Mouse (Mus musculus) liver, embryonic 12.5 days (tissue): ENCODE results near the gene Plekha1. TPM values are rescaled to one million over a fixed set of nuclear protein-coding genes. Genes with fewer than 3 reads are reported as not detected.

Experiments
- ATAC-seq: fragments of 200-750 bp; cut with Nextera tagmentation; 2 replicates; pipeline ENCODE4 v1.8.0; 2017; ENCODE audit warnings: moderate number of reproducible peaks, mild to moderate bottlenecking, moderate library complexity
- H3K27ac ChIP-seq: fragments of 300-500 bp; sonication (generic); 2 replicates; pipeline ENCODE4 v1.5.1; 2016; ENCODE audit warnings: mild to moderate bottlenecking
- H3K27me3 ChIP-seq: fragments of 300-500 bp; sonication (generic); replicated peaks from 2 replicates; pipeline ENCODE4 v1.6.1; 2016; ENCODE audit warnings: mild to moderate bottlenecking, moderate library complexity
- H3K36me3 ChIP-seq: fragments of 300-500 bp; sonication (generic); 2 replicates; pipeline ENCODE4 v1.6.1; 2016; ENCODE audit warnings: mild to moderate bottlenecking, moderate library complexity
- H3K4me1 ChIP-seq: fragments of 300-500 bp; sonication (generic); 2 replicates; pipeline ENCODE4 v1.6.1; 2016
- H3K4me2 ChIP-seq: fragments of 300-500 bp; sonication (generic); 2 replicates; pipeline ENCODE4 v1.6.1; 2016; ENCODE audit warnings: mild to moderate bottlenecking, moderate library complexity
- H3K4me3 ChIP-seq: fragments of 300-500 bp; sonication (generic); 2 replicates; pipeline ENCODE4 v1.5.1; 2016; ENCODE audit warnings: mild to moderate bottlenecking, moderate library complexity
- H3K9ac ChIP-seq: fragments of 300-500 bp; sonication (generic); 2 replicates; pipeline ENCODE4 v1.6.1; 2016; ENCODE audit warnings: mild to moderate bottlenecking, moderate library complexity
- H3K9me3 ChIP-seq: fragments of 300-500 bp; sonication (generic); replicated peaks from 2 replicates; pipeline ENCODE4 v1.6.1; 2016; ENCODE audit warnings: mild to moderate bottlenecking, moderate library complexity
- WGBS: fragments of 180-500 bp; shearing (Covaris S2); methylation state at CpG from one replicate; pipeline ENCODE4 v1.1.7; 2016; ENCODE audit not compliant: insufficient replicate concordance; 5-methylcytosine and 5-hydroxymethylcytosine counted together
- polyA plus RNA-seq: library from polyadenylated mRNA; unstranded; fragments of >200 nt; fragmentation: Nextera tagmentation; extraction: Ambion mirVana; gene quantifications from 2 replicates; pipeline ENCODE4 v1.2.1, GENCODE M21; 2016

Plekha1 gene
- polyA plus RNA-seq, 1 experiment from 2014 or later: 11.0 TPM

- no peak for ATAC-seq
- H3K27ac ChIP-seq: no peak overlapping the region
- no peak overlapping the region for H3K4me2 ChIP-seq
- no peaks in the 10 kb centered on the region for H3K36me3 ChIP-seq
- WGBS: 65% methylated on average over 4 of the region's 4 CpGs
- no peak overlapping the region for H3K4me3 ChIP-seq
- peaks cover 70% of the 10 kb centered on the region for H3K27me3 ChIP-seq
- no peak overlapping the region for H3K9ac ChIP-seq
- peaks cover 9% of the 10 kb centered on the region; the same call in 1 of the 2 replicates for H3K4me1 ChIP-seq
- H3K9me3 ChIP-seq: no peaks in the 10 kb centered on the region
Observed at GRCm38 (mm10) chr7:130934654-130935053, 69.1 kb downstream of the Plekha1 start.

- WGBS: 13% methylated on average over 16 of the region's 16 CpGs
- Histone ChIP-seq H3K9me3 (no peaks in the 10 kb centered on the region), H3K27ac (no peak overlapping the region), H3K4me1 (peaks cover 9% of the 10 kb centered on the region; the same call in 1 of the 2 replicates), H3K36me3 (no peaks in the 10 kb centered on the region), H3K27me3 (peaks cover 73% of the 10 kb centered on the region), H3K9ac (no peak overlapping the region), H3K4me2 (peak overlapping the region; percentile 64), H3K4me3 (peak overlapping the region; percentile 39)
- no peak for ATAC-seq
Observed at GRCm38 (mm10) chr7:130935421-130935792, 69.9 kb downstream of the Plekha1 start.

GRCm38 (mm10) chr7:130935793-130936471 lies 70.4 kb downstream of the Plekha1 start, which contains the start of gene Htra1:
Gene Htra1 (plus strand): TSS chr7:130936111.
- H3K9me3 ChIP-seq: no peaks in the 10 kb centered on the region
- H3K9ac ChIP-seq: no peak within 1 kb of the TSS
- WGBS: 1% methylated on average over 70 of the region's 70 CpGs
- H3K4me3 ChIP-seq: peak within 1 kb of the TSS; percentile 39
- H3K4me1 ChIP-seq: peaks cover 9% of the 10 kb centered on the region; the same call in 1 of the 2 replicates
- peaks cover 73% of the 10 kb centered on the region for H3K27me3 ChIP-seq
- peak within 1 kb of the TSS; percentile 64 for H3K4me2 ChIP-seq
- H3K27ac ChIP-seq: no peak within 1 kb of the TSS
- no peak for ATAC-seq
- no peaks in the 10 kb centered on the region for H3K36me3 ChIP-seq

GRCm38 (mm10) chr7:130936472-130936951 lies 71.0 kb downstream of the Plekha1 start:
- H3K27ac ChIP-seq: no peak overlapping the region
- peak overlapping the region; percentile 64 for H3K4me2 ChIP-seq
- H3K4me3 ChIP-seq: peak overlapping the region; percentile 39
- H3K36me3 ChIP-seq: no peaks in the 10 kb centered on the region
- H3K9ac ChIP-seq: no peak overlapping the region
- under 1% methylated on average over 45 of the region's 49 CpGs for WGBS
- no peaks in the 10 kb centered on the region for H3K9me3 ChIP-seq
- H3K27me3 ChIP-seq: peaks cover 73% of the 10 kb centered on the region
- no peak for ATAC-seq
- H3K4me1 ChIP-seq: peaks cover 9% of the 10 kb centered on the region; the same call in 1 of the 2 replicates

- no peaks in the 10 kb centered on the region for H3K9me3 ChIP-seq
- H3K4me1 ChIP-seq: peaks cover 9% of the 10 kb centered on the region; the same call in 1 of the 2 replicates
- H3K36me3 ChIP-seq: no peaks in the 10 kb centered on the region
- H3K9ac ChIP-seq: no peak overlapping the region
- H3K4me2 ChIP-seq: 0 out of 2 replicates have a peak overlapping the region, but pooled peaks have one; percentile 64
- 15% methylated on average over 12 of the region's 12 CpGs for WGBS
- no peak for ATAC-seq
- H3K27me3 ChIP-seq: peaks cover 75% of the 10 kb centered on the region
- H3K27ac ChIP-seq: no peak overlapping the region
- no peak overlapping the region for H3K4me3 ChIP-seq
Observed at GRCm38 (mm10) chr7:130937266-130937841, 71.8 kb downstream of the Plekha1 start.

- Histone ChIP-seq H3K4me3 (no peak overlapping the region), H3K36me3 (no peaks in the 10 kb centered on the region), H3K9ac (no peak overlapping the region), H3K4me1 (peaks cover 9% of the 10 kb centered on the region; the same call in 1 of the 2 replicates), H3K4me2 (no peak overlapping the region), H3K27me3 (peaks cover 74% of the 10 kb centered on the region), H3K9me3 (no peaks in the 10 kb centered on the region), H3K27ac (no peak overlapping the region)
- WGBS: 49% methylated on average over 4 of the region's 4 CpGs
- ATAC-seq: no peak
Observed at GRCm38 (mm10) chr7:130938005-130938404, 72.4 kb downstream of the Plekha1 start.

- no peaks in the 10 kb centered on the region for H3K36me3 ChIP-seq
- 73% methylated on average over 8 of the region's 8 CpGs for WGBS
- no peak overlapping the region for H3K27ac ChIP-seq
- H3K27me3 ChIP-seq: peaks cover 65% of the 10 kb centered on the region
- no peaks in the 10 kb centered on the region for H3K9me3 ChIP-seq
- ATAC-seq: no peak
- H3K4me2 ChIP-seq: no peak overlapping the region
- no peak overlapping the region for H3K9ac ChIP-seq
- H3K4me1 ChIP-seq: peaks cover 9% of the 10 kb centered on the region; the same call in 1 of the 2 replicates
- H3K4me3 ChIP-seq: no peak overlapping the region
Observed at GRCm38 (mm10) chr7:130938896-130939295, 73.3 kb downstream of the Plekha1 start.

- Histone ChIP-seq H3K9me3 (no peaks in the 10 kb centered on the region), H3K27me3 (peaks cover 47% of the 10 kb centered on the region), H3K4me2 (no peak overlapping the region), H3K36me3 (no peaks in the 10 kb centered on the region), H3K9ac (no peak overlapping the region), H3K4me3 (no peak overlapping the region), H3K4me1 (peaks cover 7% of the 10 kb centered on the region; the same call in 1 of the 2 replicates), H3K27ac (no peak overlapping the region)
- no peak for ATAC-seq
- WGBS: 69% methylated on average over 8 of the region's 8 CpGs
Observed at GRCm38 (mm10) chr7:130940733-130941132, 75.2 kb downstream of the Plekha1 start.

- no peaks in the 10 kb centered on the region for H3K4me1 ChIP-seq
- WGBS: 60% methylated on average over 9 of the region's 9 CpGs
- no peaks in the 10 kb centered on the region for H3K9me3 ChIP-seq
- H3K9ac ChIP-seq: no peak overlapping the region
- no peaks in the 10 kb centered on the region for H3K36me3 ChIP-seq
- H3K4me2 ChIP-seq: no peak overlapping the region
- peaks cover 20% of the 10 kb centered on the region for H3K27me3 ChIP-seq
- H3K4me3 ChIP-seq: no peak overlapping the region
- no peak for ATAC-seq
- H3K27ac ChIP-seq: no peak overlapping the region
Observed at GRCm38 (mm10) chr7:130943280-130943895, 77.8 kb downstream of the Plekha1 start.

- H3K9ac ChIP-seq: no peak overlapping the region
- 74% methylated on average over 11 of the region's 11 CpGs for WGBS
Observed at GRCm38 (mm10) chr7:130944766-130945475, 79.4 kb downstream of the Plekha1 start.

GRCm38 (mm10) chr7:130945730-130946129 lies 80.2 kb downstream of the Plekha1 start:
- H3K27me3 ChIP-seq: peaks cover 5% of the 10 kb centered on the region; the same call in 1 of the 2 replicates
- H3K4me3 ChIP-seq: no peak overlapping the region
- no peak for ATAC-seq
- H3K36me3 ChIP-seq: no peaks in the 10 kb centered on the region
- no peak overlapping the region for H3K9ac ChIP-seq
- 0 out of 2 replicates have a peak, but pooled peaks cover 8% of the 10 kb centered on the region for H3K4me1 ChIP-seq
- no peak overlapping the region for H3K4me2 ChIP-seq
- H3K27ac ChIP-seq: no peak overlapping the region
- no peaks in the 10 kb centered on the region for H3K9me3 ChIP-seq
- 67% methylated on average over 3 of the region's 3 CpGs for WGBS

More at GRCm38 (mm10) chr7:130944766-130945475, 79.4 kb downstream of the Plekha1 start:
- no peaks in the 10 kb centered on the region for H3K36me3 ChIP-seq
- H3K27ac ChIP-seq: no peak overlapping the region
- no peaks in the 10 kb centered on the region for H3K9me3 ChIP-seq
- no peak overlapping the region for H3K4me3 ChIP-seq
- no peak overlapping the region for H3K4me2 ChIP-seq
- peaks cover 5% of the 10 kb centered on the region; the same call in 1 of the 2 replicates for H3K27me3 ChIP-seq
- ATAC-seq: no peak
- H3K4me1 ChIP-seq: 0 out of 2 replicates have a peak, but pooled peaks cover 8% of the 10 kb centered on the region
